Mouse (Mus musculus): ENCODE data around the gene Mertk. TPM values are rescaled to one million over a fixed set of nuclear protein-coding genes. Genes with fewer than 3 reads are reported as not detected.
A peak's percentile ranks its signal among the peaks of the same experiment; 100 is the strongest.
"Not testable (repeated sequence)": the region's sequence is repeated elsewhere in the genome, so short reads cannot be mapped to it uniquely, and the experiment has no call there.

Gene Mertk
- total RNA-seq (2021) = 1 to 10 TPM; 3.8 to 4.0 TPM

GRCm38 (mm10) chr2:128698693-128699181 is at the start of gene Mertk:
Gene Mertk, plus strand, starts transcription at chr2:128698956.
- intact Hi-C loops (cut with DNase I) = loop anchor here (2.0 kb wide), 1 partner anchor 118 kb away; no protein-coding TSS in a partner anchor

DNA sequence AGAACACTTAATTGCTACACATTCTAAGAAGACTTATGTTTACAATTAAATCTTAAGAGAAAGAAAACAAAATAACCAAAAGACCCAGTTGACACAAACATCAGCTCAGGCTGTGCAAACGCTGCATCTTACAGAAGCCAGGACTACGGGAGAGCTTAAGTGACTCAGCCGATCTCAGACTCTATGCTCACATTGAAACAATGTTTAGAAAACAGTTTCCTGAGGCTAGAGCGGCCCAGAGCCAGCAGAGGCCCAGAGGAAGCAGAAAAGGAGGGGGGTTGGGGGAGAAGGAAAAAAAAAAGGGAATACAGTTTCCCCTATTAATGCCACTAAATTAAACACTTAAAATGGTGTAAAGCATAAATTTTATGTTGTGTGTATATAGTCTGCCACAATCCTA is 18.1 kb upstream of the Mertk start:
- DNase-seq = no peak
- intact Hi-C loops (cut with DNase I) = loop anchor here (2.0 kb wide), 1 partner anchor 54 kb away; no protein-coding TSS in a partner anchor

More at GRCm38 (mm10) chr2:128698693-128699181, at the start of gene Mertk:
- DNase-seq = peak; percentile 79

- intact Hi-C loops (cut with DNase I) = loop anchor here (2.0 kb wide), 1 partner anchor 130 kb away; no protein-coding TSS in a partner anchor
- peak; percentile 91 for DNase-seq
Measured at GRCm38 (mm10) chr2:128686921-128687557, 11.7 kb upstream of the Mertk start, which contains the start of gene Anapc1. Gene Anapc1, minus strand, starts transcription at chr2:128687391.

DNA sequence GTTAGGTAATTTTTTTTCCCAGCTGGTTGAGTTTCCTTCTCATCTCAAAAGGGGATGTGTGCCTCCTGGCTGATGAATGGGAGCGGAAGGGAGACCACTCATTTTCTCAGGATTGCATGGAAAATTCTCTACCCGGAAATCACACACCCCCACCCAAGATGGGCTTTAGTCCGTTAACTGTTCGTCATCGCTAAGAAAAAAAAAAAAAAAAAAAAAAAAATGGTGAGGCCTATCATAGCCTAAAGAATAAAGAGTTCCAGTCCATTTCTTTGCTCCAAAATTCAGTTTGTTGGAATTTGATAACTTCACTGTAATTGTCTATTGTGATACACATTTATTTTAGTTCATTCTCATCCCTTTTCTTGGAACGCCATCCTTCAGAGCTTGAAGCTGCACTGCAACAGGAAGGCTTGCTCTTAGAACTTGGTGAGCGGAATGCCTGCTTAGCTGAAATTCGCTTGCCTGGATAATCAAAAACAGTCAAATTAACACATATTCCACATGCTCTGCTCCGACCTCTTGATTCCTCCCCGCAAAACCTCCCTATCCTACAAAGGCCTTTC is 11.1 kb upstream of the Mertk start:
- DNase-seq = no peak
- intact Hi-C loops (cut with DNase I) = loop anchor here (2.0 kb wide), 1 partner anchor 129 kb away; no protein-coding TSS in a partner anchor

DNA sequence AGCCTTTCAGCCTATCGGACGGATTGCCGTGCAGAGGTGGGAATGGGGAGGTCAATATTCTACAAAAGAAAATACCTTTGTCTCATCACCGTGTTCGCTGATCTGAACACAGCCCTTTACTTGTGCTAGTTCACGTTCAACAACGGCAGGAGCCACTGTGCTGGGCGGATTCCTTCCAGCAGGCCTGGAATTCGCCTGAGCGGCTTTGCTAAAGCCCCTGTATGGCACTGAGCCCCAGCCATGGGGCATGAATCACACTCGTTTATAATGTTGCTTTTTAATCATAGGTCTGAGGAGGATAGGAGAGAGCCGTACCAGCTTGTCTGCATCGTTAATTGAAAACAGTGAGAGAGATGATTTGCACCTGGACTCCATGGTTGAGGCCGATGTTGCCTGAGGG is 6.4 kb upstream of the Mertk start:
- intact Hi-C loops (cut with DNase I) = no loop called here
- no peak for DNase-seq

GRCm38 (mm10) chr2:128692771-128693170 is 6.0 kb upstream of the Mertk start:
- intact Hi-C loops (cut with DNase I) = no loop called here
- DNase-seq = no peak

GRCm38 (mm10) chr2:128693236-128693635 is 5.5 kb upstream of the Mertk start:
- no peak for DNase-seq
- intact Hi-C loops (cut with DNase I) = no loop called here

DNA sequence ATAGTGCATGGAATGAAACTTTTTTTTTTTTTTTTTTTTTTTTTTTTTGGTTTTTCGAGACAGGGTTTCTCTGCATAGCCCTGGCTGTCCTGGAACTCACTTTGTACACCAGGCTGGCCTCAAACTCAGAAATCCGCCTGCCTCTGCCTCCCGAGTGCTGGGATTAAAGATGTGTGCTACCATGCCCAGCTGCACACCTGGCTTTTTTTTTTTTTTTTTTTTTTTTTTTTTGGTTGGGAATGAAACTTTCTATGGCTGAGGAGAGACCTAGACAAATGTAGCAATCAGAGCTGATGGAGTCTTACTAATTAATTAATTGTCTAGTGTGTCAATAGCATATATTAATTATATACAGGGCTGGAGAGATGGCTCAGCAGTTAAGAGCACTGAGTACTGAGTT is 4.9 kb upstream of the Mertk start:
- DNase-seq; intact Hi-C loops (cut with DNase I): not testable (repeated sequence)

- DNase-seq = no peak
Measured at GRCm38 (mm10) chr2:128694548-128694947, 4.2 kb upstream of the Mertk start.

DNA sequence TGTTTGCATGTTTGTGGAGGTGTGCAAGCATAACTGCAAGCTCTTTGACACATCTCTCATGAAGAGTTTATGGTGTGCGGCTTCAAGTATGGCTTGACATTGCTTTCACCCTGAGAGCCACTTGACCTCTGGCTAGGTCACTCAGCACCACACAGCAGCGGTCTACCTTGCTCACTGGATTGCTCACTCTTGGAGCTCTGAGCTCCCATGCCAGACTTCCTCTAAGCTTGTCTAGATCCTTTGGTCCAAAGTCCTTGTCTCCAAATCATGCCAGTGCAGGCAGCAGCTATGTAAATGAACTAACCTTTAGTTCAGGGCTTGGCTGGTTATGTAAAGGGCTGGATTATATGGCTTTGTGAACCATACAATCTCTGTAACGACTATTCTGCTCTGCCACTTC is 2.3 kb upstream of the Mertk start:
- intact Hi-C loops (cut with DNase I) = no loop called here
- no peak for DNase-seq

More at GRCm38 (mm10) chr2:128694548-128694947, 4.2 kb upstream of the Mertk start:
- intact Hi-C loops (cut with DNase I) = no loop called here

DNA sequence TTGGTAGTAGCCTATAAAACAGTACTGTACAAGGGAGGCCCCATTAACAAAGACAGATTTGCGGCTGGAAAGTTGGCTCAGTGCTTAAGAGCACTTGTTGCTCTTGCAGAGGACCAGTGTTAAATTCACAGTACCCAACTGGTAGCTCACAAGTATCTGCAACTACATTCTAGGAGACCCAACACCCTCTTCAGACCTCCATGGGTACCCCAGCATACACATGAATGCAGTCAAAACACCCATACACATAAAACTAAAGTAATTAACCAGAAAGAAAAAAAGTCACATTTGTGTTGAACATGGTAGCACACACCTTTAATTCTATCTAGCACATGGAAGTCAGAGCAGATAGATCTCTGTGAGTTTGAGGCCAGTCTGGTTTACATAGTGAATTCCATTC is 1.7 kb upstream of the Mertk start:
- intact Hi-C loops (cut with DNase I) = no loop called here
- no peak for DNase-seq

GRCm38 (mm10) chr2:128697566-128697965 is 1.2 kb upstream of the Mertk start:
- intact Hi-C loops (cut with DNase I) = no loop called here
- DNase-seq = no peak

GRCm38 (mm10) chr2:128698140-128698692 is 540 bp upstream of the Mertk start:
- intact Hi-C loops (cut with DNase I) = loop anchor here (2.0 kb wide), 1 partner anchor 119 kb away; no protein-coding TSS in a partner anchor
- DNase-seq = peak; percentile 87

GRCm38 (mm10) chr2:128699201-128699885 is 587 bp downstream of the Mertk start:
- DNase-seq = peak; percentile 6
- intact Hi-C loops (cut with DNase I) = loop anchor here (2.0 kb wide), 1 partner anchor 117 kb away; no protein-coding TSS in a partner anchor

DNA sequence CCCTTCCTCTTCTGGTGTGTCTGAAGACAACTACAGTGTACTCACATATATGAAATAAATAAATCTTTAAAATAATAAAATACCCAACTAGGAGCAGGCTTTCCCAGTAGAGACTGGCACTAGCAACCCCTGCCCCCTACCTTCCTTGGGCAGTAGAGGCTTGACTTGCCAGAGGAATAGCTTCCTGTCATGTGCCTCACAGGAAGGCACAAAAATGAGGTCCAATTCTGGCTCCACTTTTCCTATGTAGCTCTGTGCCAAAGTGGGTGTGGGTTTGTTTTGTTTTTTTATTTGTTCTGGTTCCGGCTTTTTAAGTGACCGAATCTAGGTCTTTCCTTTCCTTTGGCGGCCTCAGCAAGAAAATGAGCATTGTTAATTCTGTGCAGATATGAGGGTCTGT is 5.7 kb downstream of the Mertk start:
- DNase-seq = no peak
- intact Hi-C loops (cut with DNase I) = no loop called here

DNA sequence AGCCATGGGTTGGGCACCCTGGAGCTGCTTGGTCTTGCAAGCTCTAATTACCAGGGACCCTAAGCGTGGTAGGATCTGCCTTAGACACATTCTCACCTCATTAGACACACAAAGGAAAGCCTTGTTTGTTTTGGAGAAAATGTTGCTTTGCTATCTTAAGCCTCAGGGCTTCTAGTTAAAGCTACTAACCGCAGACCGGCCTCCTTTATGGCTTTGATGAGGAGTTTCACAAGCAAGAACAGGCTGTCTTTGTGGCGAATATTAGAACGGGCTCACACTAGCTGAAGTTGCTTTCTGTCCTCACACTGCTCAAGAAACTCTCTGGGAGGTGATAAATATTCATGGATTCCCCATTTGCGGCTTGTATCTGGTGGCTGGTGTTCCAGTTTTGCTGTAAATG is 10.5 kb downstream of the Mertk start:
- intact Hi-C loops (cut with DNase I) = no loop called here
- no peak for DNase-seq

GRCm38 (mm10) chr2:128710609-128711008 is 11.9 kb downstream of the Mertk start:
- intact Hi-C loops (cut with DNase I) = no loop called here
- DNase-seq = no peak

DNA sequence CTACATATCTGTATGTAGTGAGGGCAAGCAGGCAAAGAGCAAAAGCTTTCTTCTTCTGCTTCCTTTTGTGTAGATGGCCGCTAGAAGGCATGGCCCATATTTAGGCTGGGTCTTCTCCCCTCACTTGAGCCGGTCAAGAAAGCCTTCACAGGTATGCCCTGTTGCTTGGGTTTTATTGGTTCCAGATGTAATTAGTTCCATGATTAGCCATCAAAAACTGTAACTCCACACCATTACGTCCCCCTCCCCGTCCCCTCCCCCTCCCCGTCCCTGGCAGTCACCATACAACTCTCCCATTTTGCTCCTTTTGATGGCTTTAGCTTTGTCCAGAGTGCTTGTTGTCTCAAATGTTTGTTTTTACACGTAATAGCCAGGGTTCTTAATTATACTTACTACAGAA is 14.2 kb downstream of the Mertk start:
- DNase-seq = no peak
- intact Hi-C loops (cut with DNase I) = no loop called here

- intact Hi-C loops (cut with DNase I) = no loop called here
- peak; percentile 42 for DNase-seq
Measured at GRCm38 (mm10) chr2:128713548-128714003, 14.8 kb downstream of the Mertk start.

GRCm38 (mm10) chr2:128714724-128715241 is 16.0 kb downstream of the Mertk start:
- peak; percentile 3 for DNase-seq
- intact Hi-C loops (cut with DNase I) = no loop called here

DNA sequence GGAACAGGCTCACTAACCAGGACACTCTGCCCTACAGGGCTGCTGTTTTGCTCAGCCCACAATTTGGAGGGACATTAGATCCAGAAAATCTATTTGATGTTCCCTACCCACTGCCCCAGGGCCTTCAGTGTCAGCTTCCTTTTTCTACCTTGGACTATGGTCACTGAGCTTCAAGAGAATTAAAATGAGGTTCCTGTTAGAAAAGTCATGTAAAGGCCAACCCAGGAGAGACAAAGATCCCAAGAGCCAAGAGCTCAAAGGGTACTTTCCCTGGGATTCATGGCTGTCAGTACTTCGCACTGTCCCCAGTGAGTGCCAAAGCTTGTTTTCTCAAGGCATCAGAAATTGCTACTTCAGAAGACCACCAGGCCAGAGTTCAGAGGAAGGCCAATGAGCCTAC is 17.2 kb downstream of the Mertk start:
- intact Hi-C loops (cut with DNase I) = no loop called here
- no peak for DNase-seq

Measured in left cerebral cortex, postnatal 4 days (tissue).